Mouse (Mus musculus) skeletal muscle tissue, postnatal 0 days (tissue): ENCODE data around the gene Dcun1d3. TPM values are rescaled to one million over a fixed set of nuclear protein-coding genes. Genes with fewer than 3 reads are reported as not detected.

Experiments
- polyA plus RNA-seq: library from polyadenylated mRNA; unstranded; fragments of >200 nt; fragmentation: Nextera tagmentation; extraction: Ambion mirVana; gene quantifications from 2 replicates; pipeline ENCODE4 v1.2.1, GENCODE M21; 2015

The Dcun1d3 gene
- polyA plus RNA-seq, result 6.4 and 8.4 TPM in 2 replicates

DNA sequence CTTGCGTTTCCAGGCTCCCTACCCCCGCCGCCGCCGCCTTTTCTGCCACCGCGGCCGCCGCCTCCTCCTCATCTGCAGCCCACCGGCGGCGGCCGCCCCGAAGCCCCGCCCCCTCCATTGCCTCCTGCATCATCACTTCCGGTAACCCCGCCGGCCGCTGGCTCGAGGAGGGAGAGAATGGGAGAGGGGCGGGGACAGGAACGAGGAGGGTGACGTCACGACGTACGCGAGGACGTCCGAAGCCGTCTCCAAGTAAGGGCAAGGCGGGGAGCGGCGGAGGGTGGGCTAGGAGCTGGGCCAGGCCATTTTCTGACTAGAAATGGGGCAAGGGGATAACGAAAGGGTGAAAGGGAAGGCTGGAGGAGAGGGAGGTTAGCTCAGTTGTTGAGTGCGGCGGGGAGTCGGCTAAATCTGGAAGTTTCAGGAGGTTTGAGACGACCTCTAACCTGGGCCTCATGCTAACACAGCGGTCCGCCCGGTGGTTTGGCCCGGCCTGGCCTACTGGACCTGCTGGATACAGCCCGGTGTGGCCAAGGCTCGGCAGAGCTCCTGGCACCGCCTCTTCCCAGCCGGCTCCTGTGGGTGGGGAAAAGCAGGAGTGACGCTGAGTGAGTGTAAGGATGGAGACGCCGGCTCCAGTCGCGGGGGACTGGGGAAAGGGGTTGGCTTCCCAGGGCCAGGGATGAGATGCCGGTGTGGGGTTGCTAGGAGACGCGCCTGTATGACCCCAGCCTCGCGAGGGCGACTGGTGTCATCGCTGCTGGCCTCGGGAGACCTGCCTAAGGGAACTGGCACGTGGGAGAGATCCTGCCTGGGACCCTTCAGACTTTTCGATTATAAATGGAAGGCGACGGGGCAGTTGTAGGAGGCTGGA is at the start of gene Dcun1d3, which contains the start of gene Lyrm1:
TSS of gene Dcun1d3 (minus strand) at position 660 of the 874 bp plus-strand sequence.
TSS of gene Lyrm1 (plus strand) at position 223 of the 874 bp plus-strand sequence.

Other genes starting within 250 kb of the Dcun1d3 start
- gene Acsm4, start 206.3 kb downstream of the Dcun1d3 start, polyA plus RNA-seq, result 0.06 TPM in 1 of 2 replicates, not detected in the other
- 28.6 and 30.5 TPM in 2 replicates for gene Thumpd1, start 175.5 kb downstream of the Dcun1d3 start, polyA plus RNA-seq
- gene Acsm3, start 135.4 kb downstream of the Dcun1d3 start, polyA plus RNA-seq, result 0.08 and 0.63 TPM in 2 replicates
- gene Rexo5, start 102.3 kb downstream of the Dcun1d3 start, polyA plus RNA-seq, result 2.8 and 5.3 TPM in 2 replicates
- 5.1 and 5.6 TPM in 2 replicates for gene Eri2, start 102.2 kb downstream of the Dcun1d3 start, polyA plus RNA-seq
- 8.6 and 10.5 TPM in 2 replicates for gene Lyrm1, start 437 bp downstream of the Dcun1d3 start, polyA plus RNA-seq
- gene Dnah3, start 199.0 kb upstream of the Dcun1d3 start, polyA plus RNA-seq, result not detected in 2 replicates
- 15.6 and 17.1 TPM in 2 replicates for gene Tmem159, start 206.1 kb upstream of the Dcun1d3 start, polyA plus RNA-seq
- 1.5 and 1.7 TPM in 2 replicates for gene Zp2, start 249.0 kb upstream of the Dcun1d3 start, polyA plus RNA-seq